Mouse (Mus musculus) liver, embryonic 15.5 days (tissue): ENCODE measurements at regions not wholly inside any gene's neighbourhood (a gene's known extent, or its start where the extent isn't known, plus 50 kb on each side); places are given as distances from the start of the nearest gene placed in this dataset.

ENCODE experiments used
- ATAC-seq: fragments of 200-750 bp; cut with Nextera tagmentation; 2 replicates; pipeline ENCODE4 v1.8.0; 2017; ENCODE audit warnings: moderate number of reproducible peaks, mild to moderate bottlenecking, moderate library complexity; ENCODE audit not compliant: insufficient read depth
- H3K27ac ChIP-seq: fragments of 300-500 bp; sonication (generic); replicated peaks from 2 replicates; pipeline ENCODE4 v1.5.1; 2015; ENCODE audit warnings: mild to moderate bottlenecking, inconsistent platforms
- H3K27me3 ChIP-seq: fragments of 300-500 bp; sonication (generic); 2 replicates; pipeline ENCODE4 v1.6.1; 2015; ENCODE audit warnings: mild to moderate bottlenecking, inconsistent platforms
- H3K36me3 ChIP-seq: fragments of 300-500 bp; sonication (generic); replicated peaks from 2 replicates; pipeline ENCODE4 v1.6.1; 2015; ENCODE audit warnings: moderate library complexity, mild to moderate bottlenecking, inconsistent platforms
- H3K4me1 ChIP-seq: fragments of 300-500 bp; sonication (generic); replicated peaks from 2 replicates; pipeline ENCODE4 v1.6.1; 2015; ENCODE audit warnings: inconsistent platforms
- H3K4me2 ChIP-seq: fragments of 300-500 bp; sonication (generic); 2 replicates; pipeline ENCODE4 v1.6.1; 2015; ENCODE audit warnings: moderate library complexity, mild to moderate bottlenecking, inconsistent platforms
- H3K4me3 ChIP-seq: fragments of 300-500 bp; sonication (generic); replicated peaks from 2 replicates; pipeline ENCODE4 v1.5.1; 2015; ENCODE audit warnings: mild to moderate bottlenecking, inconsistent platforms
- H3K9ac ChIP-seq: fragments of 300-500 bp; sonication (generic); 2 replicates; pipeline ENCODE4 v1.6.1; 2015; ENCODE audit warnings: moderate library complexity, mild to moderate bottlenecking, inconsistent platforms
- H3K9me3 ChIP-seq: fragments of 300-500 bp; sonication (generic); replicated peaks from 2 replicates; pipeline ENCODE4 v1.6.1; 2016; ENCODE audit warnings: inconsistent platforms
- WGBS: fragments of 180-500 bp; shearing (Covaris S2); methylation state at CpG from one replicate; pipeline ENCODE4 v1.1.7; 2015; ENCODE audit warnings: mixed read lengths; ENCODE audit not compliant: insufficient replicate concordance; 5-methylcytosine and 5-hydroxymethylcytosine counted together

DNA sequence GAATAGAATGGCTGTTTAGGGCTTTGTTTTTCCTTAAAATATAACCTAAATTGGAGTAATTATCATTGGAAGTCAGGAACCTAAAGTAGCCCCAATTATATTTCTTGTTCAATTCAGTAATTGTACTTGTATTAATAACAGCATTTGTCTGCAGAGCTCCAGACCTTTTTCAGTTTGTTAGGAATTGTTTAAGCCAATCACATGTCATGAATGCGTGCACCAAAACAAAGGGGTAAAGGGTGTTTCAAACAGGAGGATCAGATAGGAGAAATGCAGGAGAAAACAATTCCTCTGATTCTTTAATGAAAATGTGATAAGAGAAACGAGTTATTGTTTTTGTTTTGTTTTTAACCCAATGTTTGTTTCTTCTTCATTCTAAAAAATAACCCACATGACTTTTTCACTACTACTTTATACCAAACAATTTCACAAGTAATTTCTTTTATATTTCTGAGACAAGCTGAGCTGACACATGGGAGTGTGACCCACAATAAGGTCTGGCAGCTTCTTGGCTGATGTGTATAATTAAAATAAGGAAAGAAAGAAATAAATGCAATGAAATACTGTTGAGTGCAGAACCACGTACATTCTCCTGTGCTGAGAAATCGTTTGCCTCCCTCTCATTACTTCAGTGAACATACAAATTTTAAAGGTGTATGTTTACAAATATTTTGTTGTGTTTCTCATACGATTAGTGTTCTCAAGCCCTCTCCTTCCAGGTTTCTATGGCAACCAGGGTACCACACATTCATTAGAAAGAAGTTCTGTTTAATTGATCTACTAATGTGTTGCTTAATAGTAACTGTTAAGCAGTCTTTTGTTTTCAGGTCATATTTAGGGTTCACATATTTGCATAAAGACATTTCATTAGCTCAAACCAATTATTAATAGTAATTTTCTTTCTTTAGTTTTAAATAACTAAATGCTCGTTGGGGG, 397.7 kb downstream of the Isl1 start:
- Histone ChIP-seq H3K36me3 (no peaks in the 10 kb centered on the region), H3K4me2 (no peak overlapping the region), H3K4me3 (no peak overlapping the region), H3K27ac (no peak overlapping the region), H3K9ac (no peak overlapping the region), H3K27me3 (no peaks in the 10 kb centered on the region), H3K9me3 (no peaks in the 10 kb centered on the region), H3K4me1 (no peaks in the 10 kb centered on the region)
- ATAC-seq = no peak
- WGBS = 45% methylated on average over 6 of the region's 6 CpGs

DNA sequence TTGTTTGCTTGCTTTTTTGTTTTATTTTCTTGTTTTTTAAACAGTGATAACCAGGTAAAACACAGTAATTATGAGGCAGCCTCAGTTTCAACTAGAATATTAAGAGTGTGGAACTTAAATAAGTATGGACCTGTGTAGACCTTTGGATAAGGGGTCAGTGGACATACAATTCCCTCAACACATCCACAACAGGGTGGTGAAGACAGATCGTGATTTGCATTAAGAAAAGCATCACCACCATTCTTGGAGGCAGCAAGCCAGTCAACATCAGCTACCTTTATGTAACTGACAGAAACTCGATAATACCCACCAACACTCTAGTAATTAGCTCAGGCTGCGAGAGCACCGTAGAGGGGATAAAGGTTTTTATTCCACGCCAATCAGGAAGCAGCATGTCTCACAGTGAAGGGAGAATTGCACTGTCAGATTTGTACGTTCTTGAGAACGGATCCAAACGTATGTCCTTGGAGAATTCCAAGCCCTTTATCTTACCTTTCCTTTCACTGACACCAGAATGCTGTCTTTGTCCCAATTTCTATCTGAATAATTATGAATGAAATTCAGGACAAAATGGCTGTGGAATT, 398.5 kb downstream of the Isl1 start:
- H3K4me1 ChIP-seq = no peaks in the 10 kb centered on the region
- H3K4me3 ChIP-seq = no peak overlapping the region
- no peak overlapping the region for H3K27ac ChIP-seq
- H3K27me3 ChIP-seq = no peaks in the 10 kb centered on the region
- H3K4me2 ChIP-seq = no peak overlapping the region
- H3K9me3 ChIP-seq = no peaks in the 10 kb centered on the region
- whole genome bisulfite sequencing = 65% methylated on average over 8 of the region's 8 CpGs
- no peak for ATAC-seq
- H3K9ac ChIP-seq = no peak overlapping the region
- H3K36me3 ChIP-seq = no peaks in the 10 kb centered on the region

DNA sequence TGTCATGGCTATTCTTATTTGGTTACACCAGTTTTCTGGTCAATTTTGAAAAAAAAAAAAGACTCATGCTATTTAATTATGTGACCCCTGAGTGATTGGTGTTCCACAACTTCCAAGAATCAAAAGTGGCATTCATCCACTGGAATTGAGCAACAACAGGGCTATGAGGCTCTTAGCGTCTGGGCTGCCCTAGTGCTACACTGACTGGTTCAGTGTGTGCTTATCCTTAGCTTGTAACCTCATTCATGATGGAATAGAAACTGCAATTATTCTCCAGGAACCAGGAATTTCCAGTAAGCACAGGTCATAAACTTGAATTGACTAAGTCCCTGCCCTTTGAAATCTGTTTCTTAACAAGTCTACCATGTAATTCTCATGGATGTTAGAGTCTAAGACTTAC, 428.9 kb downstream of the Isl1 start:
- H3K27ac ChIP-seq = no peak overlapping the region
- H3K36me3 ChIP-seq = no peaks in the 10 kb centered on the region
- no peak overlapping the region for H3K9ac ChIP-seq
- H3K4me2 ChIP-seq = no peak overlapping the region
- no peaks in the 10 kb centered on the region for H3K27me3 ChIP-seq
- WGBS = 68% methylated on average over 1 of the region's 1 CpGs
- no peak for ATAC-seq
- no peaks in the 10 kb centered on the region for H3K4me1 ChIP-seq
- H3K9me3 ChIP-seq = no peaks in the 10 kb centered on the region
- no peak overlapping the region for H3K4me3 ChIP-seq

DNA sequence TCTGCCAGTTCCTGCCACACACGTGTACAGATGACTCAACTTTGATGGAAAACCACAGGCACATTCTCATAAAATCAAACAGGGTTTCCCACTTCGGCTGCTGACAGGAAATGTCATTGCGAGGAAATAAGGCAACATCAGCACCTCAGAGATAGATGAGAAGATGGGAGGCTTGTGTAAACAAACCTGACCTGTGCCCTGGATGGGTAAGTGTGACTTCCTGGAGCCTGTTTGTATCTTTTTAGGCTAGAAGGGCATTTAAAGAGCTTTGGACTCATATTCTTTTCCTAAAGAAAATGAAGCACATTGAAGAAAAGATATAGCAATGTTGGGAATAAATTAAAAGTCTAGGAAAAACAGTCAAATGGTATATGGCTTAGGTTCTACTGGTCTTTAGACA, 449.0 kb downstream of the Isl1 start:
- 9% methylated on average over 3 of the region's 3 CpGs for WGBS
- Histone ChIP-seq H3K27ac (no peak overlapping the region), H3K9me3 (no peaks in the 10 kb centered on the region), H3K4me3 (no peak overlapping the region), H3K9ac (no peak overlapping the region), H3K36me3 (no peaks in the 10 kb centered on the region), H3K4me2 (no peak overlapping the region), H3K27me3 (no peaks in the 10 kb centered on the region), H3K4me1 (no peaks in the 10 kb centered on the region)
- ATAC-seq = no peak

DNA sequence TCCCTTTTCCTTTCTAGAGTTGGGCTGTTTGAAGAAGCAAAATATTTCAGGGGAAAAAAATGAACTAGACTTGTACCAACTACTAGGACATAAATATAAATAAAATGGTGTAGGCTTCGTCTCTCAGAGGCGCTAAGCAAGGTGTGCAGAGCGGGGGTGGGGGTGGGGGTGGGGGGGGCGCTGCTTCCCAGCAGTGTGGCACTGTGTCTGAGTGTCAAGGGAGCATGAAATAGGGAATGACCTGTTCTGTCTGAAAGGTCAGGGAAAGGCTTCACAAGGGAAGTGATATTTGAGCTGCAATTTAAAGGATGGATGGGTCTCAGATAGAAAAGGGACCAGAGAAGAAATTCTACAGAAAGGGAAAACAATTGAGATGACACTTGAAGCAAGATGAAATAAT, 452.9 kb downstream of the Isl1 start:
- no peaks in the 10 kb centered on the region for H3K9me3 ChIP-seq
- H3K4me1 ChIP-seq = no peaks in the 10 kb centered on the region
- WGBS = 69% methylated on average over 4 of the region's 4 CpGs
- H3K9ac ChIP-seq = no peak overlapping the region
- H3K4me3 ChIP-seq = no peak overlapping the region
- H3K4me2 ChIP-seq = no peak overlapping the region
- no peak for ATAC-seq
- no peaks in the 10 kb centered on the region for H3K36me3 ChIP-seq
- H3K27me3 ChIP-seq = no peaks in the 10 kb centered on the region
- no peak overlapping the region for H3K27ac ChIP-seq

DNA sequence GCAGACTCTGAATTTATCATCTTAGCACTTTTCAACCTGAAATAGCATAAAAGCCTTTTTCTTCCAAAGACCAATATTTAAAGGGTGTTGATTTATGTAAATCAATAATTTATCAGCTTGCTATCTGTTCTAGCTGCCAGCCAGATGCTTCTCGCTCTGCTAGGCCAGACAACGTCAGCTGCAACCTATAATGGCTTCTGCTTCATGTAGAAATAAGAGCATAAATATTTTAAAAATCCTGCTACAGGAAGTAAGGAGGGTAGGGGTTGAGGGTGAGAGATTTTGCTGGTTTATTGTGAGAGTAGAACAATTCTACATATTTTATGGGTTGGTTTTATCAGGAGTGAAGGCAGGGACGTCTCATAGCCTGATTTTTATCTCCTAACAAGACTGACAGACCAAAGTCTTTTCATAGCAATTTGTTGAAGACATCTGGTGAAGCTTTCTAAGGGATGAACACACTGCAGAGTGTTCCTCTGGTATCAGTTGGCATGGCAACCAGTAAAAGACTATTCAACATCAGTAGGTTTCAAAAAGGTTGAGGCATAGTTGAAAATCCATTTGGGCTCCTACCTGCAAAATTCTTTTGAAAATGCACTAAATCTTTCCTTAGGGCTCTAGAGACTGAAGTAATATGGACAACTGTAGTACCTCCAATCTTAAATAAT, 456.7 kb downstream of the Isl1 start:
- WGBS = 50% methylated on average over 3 of the region's 3 CpGs
- no peak overlapping the region for H3K4me2 ChIP-seq
- no peak overlapping the region for H3K4me3 ChIP-seq
- no peaks in the 10 kb centered on the region for H3K27me3 ChIP-seq
- no peaks in the 10 kb centered on the region for H3K36me3 ChIP-seq
- H3K9ac ChIP-seq = no peak overlapping the region
- ATAC-seq = no peak
- no peaks in the 10 kb centered on the region for H3K4me1 ChIP-seq
- no peaks in the 10 kb centered on the region for H3K9me3 ChIP-seq
- H3K27ac ChIP-seq = no peak overlapping the region

DNA sequence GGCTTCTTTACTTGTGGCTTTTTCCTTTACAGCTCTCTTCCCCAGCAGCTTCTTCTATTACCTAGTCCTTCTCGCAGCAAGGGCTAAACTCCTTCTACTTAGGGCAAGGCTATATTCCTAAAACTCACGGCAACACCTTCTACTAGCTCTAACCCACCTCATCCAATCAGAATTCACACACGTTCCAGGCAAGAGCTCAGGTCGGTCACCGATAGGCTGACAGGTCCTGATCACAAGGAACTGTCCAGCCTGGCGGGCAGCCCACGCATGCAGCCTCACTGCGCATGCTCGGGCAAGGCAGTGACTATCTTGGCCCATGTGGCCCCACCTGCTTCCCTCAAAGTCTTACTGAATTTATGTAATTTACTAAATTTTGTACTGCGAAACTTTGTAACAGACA, 466.4 kb downstream of the Isl1 start:
- H3K9me3 ChIP-seq = no peaks in the 10 kb centered on the region
- ATAC-seq = no peak
- no peak overlapping the region for H3K27ac ChIP-seq
- H3K4me2 ChIP-seq = no peak overlapping the region
- H3K4me1 ChIP-seq = no peaks in the 10 kb centered on the region
- WGBS = 53% methylated on average over 10 of the region's 10 CpGs
- H3K4me3 ChIP-seq = no peak overlapping the region
- H3K27me3 ChIP-seq = no peaks in the 10 kb centered on the region
- no peak overlapping the region for H3K9ac ChIP-seq
- no peaks in the 10 kb centered on the region for H3K36me3 ChIP-seq

DNA sequence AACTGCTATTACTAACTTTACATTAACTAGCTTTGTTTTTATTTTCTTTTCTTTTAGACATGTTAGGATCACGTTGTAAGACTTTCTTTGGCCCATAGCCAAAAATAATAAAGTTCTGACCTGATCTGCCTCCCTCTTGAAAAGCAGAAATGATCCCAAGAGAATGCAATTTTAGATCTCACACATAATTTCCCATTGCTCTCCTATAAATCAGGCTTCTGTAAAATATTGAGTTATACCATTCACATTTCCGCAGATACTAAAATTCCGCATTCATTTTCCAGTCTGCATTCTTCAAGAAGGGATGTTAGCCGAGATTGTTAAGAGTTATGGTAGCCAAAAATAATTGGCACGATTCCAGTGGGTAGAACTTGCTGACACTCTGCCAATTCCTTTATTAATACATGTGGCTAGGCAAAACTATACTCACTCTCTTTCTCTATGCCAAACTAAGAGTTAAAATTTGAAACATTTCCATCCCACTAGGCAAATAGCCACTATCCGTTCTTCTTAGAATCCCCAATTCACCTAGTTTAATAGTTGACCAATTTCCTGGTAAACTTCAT, 473.2 kb downstream of the Isl1 start:
- H3K4me1 ChIP-seq = no peaks in the 10 kb centered on the region
- H3K9ac ChIP-seq = no peak overlapping the region
- no peak overlapping the region for H3K4me2 ChIP-seq
- H3K4me3 ChIP-seq = no peak overlapping the region
- no peaks in the 10 kb centered on the region for H3K9me3 ChIP-seq
- no peaks in the 10 kb centered on the region for H3K36me3 ChIP-seq
- H3K27me3 ChIP-seq = no peaks in the 10 kb centered on the region
- no peak for ATAC-seq
- WGBS = 51% methylated on average over 6 of the region's 6 CpGs
- no peak overlapping the region for H3K27ac ChIP-seq

DNA sequence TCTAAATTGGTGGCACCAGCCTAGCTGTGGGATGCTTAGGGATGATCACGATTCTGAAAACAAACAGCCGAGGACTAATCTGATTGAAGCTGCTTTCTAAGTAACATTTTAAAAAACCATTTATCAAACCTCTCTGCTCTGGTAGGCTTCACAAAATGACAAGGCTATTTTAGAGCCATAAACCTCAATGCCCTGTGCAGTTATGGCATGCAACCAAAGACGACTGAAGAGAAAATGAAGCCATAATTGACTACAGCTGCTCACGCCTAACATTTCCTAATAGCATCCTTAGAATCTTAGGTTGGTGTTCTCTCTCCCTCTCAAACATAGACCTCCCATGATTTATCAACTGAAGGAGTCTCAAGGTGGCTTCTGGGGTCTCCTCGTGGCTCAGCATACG, 484.3 kb downstream of the Isl1 start:
- no peak overlapping the region for H3K27ac ChIP-seq
- no peaks in the 10 kb centered on the region for H3K36me3 ChIP-seq
- whole genome bisulfite sequencing = 56% methylated on average over 6 of the region's 6 CpGs
- no peak for ATAC-seq
- H3K4me3 ChIP-seq = no peak overlapping the region
- H3K9ac ChIP-seq = no peak overlapping the region
- H3K9me3 ChIP-seq = no peaks in the 10 kb centered on the region; the same call in 1 of the 2 replicates
- no peak overlapping the region for H3K4me2 ChIP-seq
- no peaks in the 10 kb centered on the region for H3K4me1 ChIP-seq
- no peaks in the 10 kb centered on the region for H3K27me3 ChIP-seq

DNA sequence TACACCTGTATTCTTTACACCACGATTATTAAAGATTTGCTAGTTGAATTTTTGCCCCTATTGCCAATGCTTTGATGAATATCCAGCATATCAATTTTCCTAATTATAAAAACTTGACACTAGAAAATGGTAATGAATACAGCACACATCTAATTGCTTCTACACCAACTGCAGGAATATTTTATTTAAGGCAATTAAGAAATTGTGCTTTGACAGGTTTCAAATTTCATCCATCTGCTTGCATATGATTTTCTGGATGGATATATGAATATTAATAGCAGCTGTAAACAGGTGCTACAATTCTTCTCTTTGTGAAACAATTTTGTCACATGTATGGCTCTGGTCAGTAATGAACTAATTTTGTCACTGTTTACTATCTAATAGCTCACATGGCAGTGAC, 487.0 kb downstream of the Isl1 start:
- WGBS = 35% methylated on average over 1 of the region's 1 CpGs

DNA sequence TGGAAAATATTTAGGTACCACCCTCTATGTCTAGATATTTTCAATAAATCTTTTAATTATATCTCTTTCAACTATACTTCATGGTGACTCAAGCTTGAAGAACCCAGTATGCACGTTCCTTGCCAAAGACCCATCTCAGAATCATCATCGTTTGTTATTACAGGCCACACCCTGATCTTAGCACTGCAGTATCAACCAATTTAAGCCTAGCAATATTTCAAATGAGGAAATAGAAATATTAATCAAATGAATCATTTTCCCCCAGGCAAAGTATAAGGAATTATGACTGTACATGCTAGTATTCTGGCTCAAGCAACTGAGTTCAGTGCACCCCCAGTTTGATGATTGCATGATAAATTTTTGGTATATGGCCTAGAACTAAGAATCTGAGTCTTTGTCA, 495.3 kb downstream of the Isl1 start:
- no peaks in the 10 kb centered on the region for H3K9me3 ChIP-seq
- no peak overlapping the region for H3K9ac ChIP-seq
- no peak overlapping the region for H3K27ac ChIP-seq
- no peak overlapping the region for H3K4me2 ChIP-seq
- no peaks in the 10 kb centered on the region for H3K27me3 ChIP-seq
- ATAC-seq = no peak
- H3K4me3 ChIP-seq = no peak overlapping the region
- 62% methylated on average over 2 of the region's 2 CpGs for WGBS
- H3K4me1 ChIP-seq = no peaks in the 10 kb centered on the region
- H3K36me3 ChIP-seq = no peaks in the 10 kb centered on the region

More for the DNA sequence above, 487.0 kb downstream of the Isl1 start:
- Histone ChIP-seq H3K4me1 (no peaks in the 10 kb centered on the region), H3K36me3 (no peaks in the 10 kb centered on the region), H3K27ac (no peak overlapping the region), H3K4me2 (no peak overlapping the region), H3K9ac (no peak overlapping the region), H3K9me3 (no peaks in the 10 kb centered on the region), H3K4me3 (no peak overlapping the region), H3K27me3 (no peaks in the 10 kb centered on the region)
- no peak for ATAC-seq
